ENCODE assay signal across 28 mouse cellular contexts in genomic region chr10:5694351-5694750, GRCm38 (mm10). TPM values are rescaled to one million over a fixed set of nuclear protein-coding genes. Genes with fewer than 3 reads are reported as not detected.
A peak's percentile ranks its signal among the peaks of the same experiment; 100 is the strongest.
DNase-seq lines count a peak whose midpoint lies in the region; ATAC-seq and TF ChIP-seq lines count a peak whose summit lies in the region.
"Had no signal": no experiment of that assay in that cellular context is flagged by ENCODE, and none has a peak within 500 bp of the region (broad histone marks: within the 10 kb centered on the region; RNA-seq: fewer than 3 reads in every experiment).

No protein-coding gene starts in this region.

- H3K4me1 ChIP-seq in CH12.LX (ENCODE audit: control insufficient read depth in 1 of 2, insufficient read depth in 2 of 2), result peaks cover 0 to 12% of the 10 kb centered on the region in 2 experiments; a peak in 2 of 4 replicates
- H3K4me1 ChIP-seq: embryonic facial prominence, embryonic 13.5 days; embryonic facial prominence, embryonic 15.5 days; forebrain, embryonic 10.5 days; forebrain, embryonic 12.5 days had no signal

- TF ChIP-seq CTCF in CH12.LX (conservative IDR thresholded peaks at IDR 0.05 in 1 of 2, IDR thresholded peaks at IDR 0.05 in 1 of 2; ENCODE audit: low read depth in 2 of 2, low read length in 2 of 2), result no peak

- intact Hi-C loops in left cerebral cortex, postnatal 4 days (cut with DNase I), result no loop called here

- no peak overlapping the region for H3K4me2 ChIP-seq in CH12.LX (ENCODE audit: insufficient read depth, low read depth, poor library complexity, severe bottlenecking)
- H3K4me2 ChIP-seq: embryonic facial prominence, embryonic 13.5 days; embryonic facial prominence, embryonic 15.5 days; forebrain, embryonic 12.5 days had no signal

- H3K27me3 ChIP-seq in CH12.LX (replicated peaks), result no peaks in the 10 kb centered on the region
- H3K27me3 ChIP-seq: embryonic facial prominence, embryonic 13.5 days; embryonic facial prominence, embryonic 15.5 days; forebrain, embryonic 12.5 days had no signal

- peak; percentile 56; the same call in 1 of the 2 replicates for ATAC-seq in common myeloid progenitor, adult 5-6 weeks (replicated peaks; ENCODE audit: low read depth, poor library complexity, severe bottlenecking)
- no peak for ATAC-seq in monocyte, adult 5-6 weeks (replicated peaks; ENCODE audit: insufficient number of reproducible peaks, low FRiP score, low TSS enrichment, poor library complexity, severe bottlenecking)
- ATAC-seq: activated CD4-positive, CD25-positive, alpha-beta regulatory T cell, adult 4 months; CD4-positive, CD25-positive, alpha-beta regulatory T cell, adult 4 months; forebrain, embryonic 14.5 days; forebrain, embryonic 16.5 days; Patski had no signal

- no peak overlapping the region for H3K27ac ChIP-seq in CH12.LX (ENCODE audit: insufficient read depth, low read depth)
- H3K27ac ChIP-seq: embryonic facial prominence, embryonic 13.5 days; embryonic facial prominence, embryonic 15.5 days; forebrain, embryonic 10.5 days; forebrain, embryonic 12.5 days had no signal

- H3K9me3 ChIP-seq in CH12.LX (replicated peaks; ENCODE audit: low read length), result no peaks in the 10 kb centered on the region
- H3K9me3 ChIP-seq: embryonic facial prominence, embryonic 13.5 days; embryonic facial prominence, embryonic 15.5 days; forebrain, embryonic 10.5 days; forebrain, embryonic 12.5 days had no signal

- no peak for TF ChIP-seq POLR2A in CH12.LX (IDR thresholded peaks at IDR 0.05; ENCODE audit: low read depth, low read length)

- H3K79me2 ChIP-seq in CH12.LX (replicated peaks; ENCODE audit: control insufficient read depth, extremely low read depth, insufficient read depth, poor library complexity, severe bottlenecking), result no peaks in the 10 kb centered on the region

- dilution Hi-C loops in CH12.LX (cut with MboI; ENCODE audit: extremely low pct_ligation_motif_present, extremely low pct_unique_long_range_greater_than_20kb, low sequenced_read_pairs), result no loop called here

- peak; percentile 45 for DNase-seq in CH12.LX (ENCODE audit: extremely low read depth)
- DNase-seq in spleen, adult 12 weeks (ENCODE audit: low spot score), result no peak
- DNase-seq in left cerebral cortex, postnatal 4 days, result no peak
- DNase-seq: adrenal gland, adult 8-10 months; adrenal gland, postnatal 14 days; adrenal gland, postnatal 36 days; B cell, adult 2 months; cerebellum, adult 11-12 months; cerebellum, adult 2 months; cerebellum, adult 9-10 months; cerebellum, postnatal 10 days; cerebellum, postnatal 25 days; embryo, embryonic 11 days had no signal

- H3K9ac ChIP-seq in CH12.LX (ENCODE audit: insufficient read depth, low read depth), result no peak overlapping the region
- H3K9ac ChIP-seq: embryonic facial prominence, embryonic 13.5 days; embryonic facial prominence, embryonic 15.5 days; forebrain, embryonic 12.5 days had no signal

- TF ChIP-seq RAD21 in CH12.LX (IDR thresholded peaks at IDR 0.05; ENCODE audit: low read depth, low read length), result no peak

- TF ChIP-seq EP300 in CH12.LX (IDR thresholded peaks at IDR 0.05; ENCODE audit: low read length), result no peak

- H3K4me3 ChIP-seq in CH12.LX (replicated peaks in 1 of 3; ENCODE audit: low read depth in 2 of 3, low read length in 2 of 3, poor library complexity in 1 of 3), result no peak overlapping the region
- H3K4me3 ChIP-seq: embryonic facial prominence, embryonic 13.5 days; embryonic facial prominence, embryonic 15.5 days; erythroblast, embryonic 14.5 days; forebrain, embryonic 10.5 days; forebrain, embryonic 12.5 days had no signal

- in situ Hi-C loops in CH12.LX (cut with MboI; ENCODE audit: low pct_ligation_motif_present, low pct_unique_long_range_greater_than_20kb, low sequenced_read_pairs), result no loop called here

- no peaks in the 10 kb centered on the region for H3K36me3 ChIP-seq in CH12.LX (replicated peaks in 1 of 2; ENCODE audit: control insufficient read depth in 1 of 2, insufficient read depth in 1 of 2, low read length in 1 of 2)
- H3K36me3 ChIP-seq: embryonic facial prominence, embryonic 13.5 days; embryonic facial prominence, embryonic 15.5 days; forebrain, embryonic 10.5 days; forebrain, embryonic 12.5 days had no signal

TF ChIP-seq in CH12.LX, 34 proteins besides CTCF, POLR2A, EP300 and RAD21:
- no peak for TF ChIP-seq ZMIZ1 (IDR thresholded peaks at IDR 0.05; ENCODE audit: low read depth, low read length)
- no peak for TF ChIP-seq ZC3H11A (IDR thresholded peaks at IDR 0.05; ENCODE audit: low read depth, low read length)

RNA-seq across cellular contexts. Expression of gene Vip, which starts 55.3 kb away (rescaled TPM):
- total RNA-seq in CH12.LX (2012; rRNA removed), result not detected in 2 replicates
- total RNA-seq in CH12.LX (2014; rRNA removed), result not detected in 2 replicates
- not detected in 2 replicates for polyA plus RNA-seq in CH12.LX (2012; ENCODE audit: insufficient read length, low read depth)
- total RNA-seq in common myeloid progenitor, adult 5-6 weeks (2017), result not detected in 2 replicates
- 1 to 10 TPM; 3.8 to 4.7 TPM for total RNA-seq in left cerebral cortex, postnatal 4 days (2021)
- not detected in 3 replicates for total RNA-seq in monocyte, adult 5-6 weeks (2017)
- total RNA-seq: adrenal gland, adult 18-20 months; ES-E14 had no signal
- polyA plus RNA-seq: activated CD4-positive, CD25-positive, alpha-beta regulatory T cell, adult 4 months; CD4-positive, CD25-positive, alpha-beta regulatory T cell, adult 4 months; embryonic facial prominence, embryonic 11.5 days; embryonic facial prominence, embryonic 13.5 days; erythroblast, embryonic 14.5 days; forebrain, embryonic 10.5 days; forebrain, embryonic 12.5 days; forebrain, embryonic 14.5 days; forebrain, embryonic 16.5 days; Patski had no signal
